Mouse (Mus musculus) kidney, embryonic 14.5 days (tissue): Measurements from ENCODE around the gene 1700066M21Rik. TPM values are rescaled to one million over a fixed set of nuclear protein-coding genes. Genes with fewer than 3 reads are reported as not detected.

Experiments
- ATAC-seq: fragments of 200-750 bp; cut with Nextera tagmentation; 2 replicates; pipeline ENCODE4 v1.8.0; 2017; ENCODE audit warnings: moderate number of reproducible peaks, mild to moderate bottlenecking, moderate TSS enrichment, moderate library complexity; ENCODE audit not compliant: low FRiP score, low TSS enrichment
- H3K27ac ChIP-seq: fragments of 300-500 bp; sonication (generic); 2 replicates; pipeline ENCODE4 v1.5.1; 2014; ENCODE audit warnings: low read depth, mild to moderate bottlenecking, low read length, moderate library complexity, mixed read lengths
- H3K27me3 ChIP-seq: fragments of 300-500 bp; sonication (generic); 2 replicates; pipeline ENCODE4 v1.6.1; 2014; ENCODE audit warnings: mild to moderate bottlenecking, low read length; ENCODE audit not compliant: control insufficient read depth, insufficient read depth
- H3K36me3 ChIP-seq: fragments of 300-500 bp; sonication (generic); 2 replicates; pipeline ENCODE4 v1.6.1; 2014; ENCODE audit warnings: low read length, mixed read lengths; ENCODE audit not compliant: control insufficient read depth, insufficient read depth
- H3K4me1 ChIP-seq: fragments of 300-500 bp; sonication (generic); 2 replicates; pipeline ENCODE4 v1.6.1; 2014; ENCODE audit warnings: low read length, mixed read lengths; ENCODE audit not compliant: control insufficient read depth, insufficient read depth
- H3K4me2 ChIP-seq: fragments of 300-500 bp; sonication (generic); replicated peaks from 2 replicates; pipeline ENCODE4 v1.6.1; 2014; ENCODE audit warnings: low read depth, mild to moderate bottlenecking, low read length
- H3K4me3 ChIP-seq: fragments of 300-500 bp; sonication (generic); 2 replicates; pipeline ENCODE4 v1.5.1; 2014; ENCODE audit warnings: mild to moderate bottlenecking, low read length
- H3K9ac ChIP-seq: fragments of 300-500 bp; sonication (generic); 2 replicates; pipeline ENCODE4 v1.6.1; 2014; ENCODE audit warnings: low read depth, mild to moderate bottlenecking, low read length, moderate library complexity
- H3K9me3 ChIP-seq: fragments of 300-500 bp; sonication (generic); 2 replicates; pipeline ENCODE4 v1.6.1; 2016; ENCODE audit warnings: low read length; ENCODE audit not compliant: control insufficient read depth
- WGBS: fragments of 180-500 bp; shearing (Covaris S2); extraction: QIAGEN DNeasy Blood & Tissue Kit; methylation state at CpG from one replicate; pipeline ENCODE4 v1.1.7; 2014; 5-methylcytosine and 5-hydroxymethylcytosine counted together
- polyA plus RNA-seq: library from polyadenylated mRNA; unstranded; fragments of >200 nt; fragmentation: Nextera tagmentation; extraction: Ambion mirVana; gene quantifications from 2 replicates; pipeline ENCODE4 v1.2.1, GENCODE M21; 2014

The 1700066M21Rik gene
- polyA plus RNA-seq, 1 experiment from 2014 or later: 12.8 TPM

- Histone ChIP-seq H3K36me3 (peaks cover 33% of the 10 kb centered on the region), H3K27me3 (no peaks in the 10 kb centered on the region), H3K27ac (no peak overlapping the region), H3K4me2 (no peak overlapping the region), H3K9ac (no peak overlapping the region), H3K4me1 (no peaks in the 10 kb centered on the region), H3K4me3 (no peak overlapping the region), H3K9me3 (no peaks in the 10 kb centered on the region)
- WGBS: 94% methylated on average over 8 of the region's 8 CpGs
- ATAC-seq: no peak
Observed at GRCm38 (mm10) chr1:57388402-57389155, 11.2 kb downstream of the 1700066M21Rik start.

- Histone ChIP-seq H3K36me3 (peaks cover 40% of the 10 kb centered on the region), H3K4me1 (no peaks in the 10 kb centered on the region), H3K4me2 (no peak overlapping the region), H3K27ac (no peak overlapping the region), H3K9ac (no peak overlapping the region), H3K9me3 (no peaks in the 10 kb centered on the region), H3K4me3 (no peak overlapping the region), H3K27me3 (no peaks in the 10 kb centered on the region)
- ATAC-seq: no peak
- 93% methylated on average over 4 of the region's 4 CpGs for WGBS
Observed at GRCm38 (mm10) chr1:57390993-57391790, 13.8 kb downstream of the 1700066M21Rik start.

GRCm38 (mm10) chr1:57392417-57392816, 15.0 kb downstream of the 1700066M21Rik start:
- Histone ChIP-seq H3K4me2 (no peak overlapping the region), H3K27ac (no peak overlapping the region), H3K27me3 (no peaks in the 10 kb centered on the region), H3K4me3 (no peak overlapping the region), H3K36me3 (peaks cover 46% of the 10 kb centered on the region), H3K9me3 (no peaks in the 10 kb centered on the region), H3K4me1 (no peaks in the 10 kb centered on the region), H3K9ac (no peak overlapping the region)
- 85% methylated on average over 4 of the region's 4 CpGs for WGBS
- ATAC-seq: no peak

- WGBS: 70% methylated on average over 3 of the region's 3 CpGs
- no peak for ATAC-seq
- Histone ChIP-seq H3K4me3 (no peak overlapping the region), H3K36me3 (peaks cover 35% of the 10 kb centered on the region), H3K9me3 (no peaks in the 10 kb centered on the region), H3K4me2 (no peak overlapping the region), H3K9ac (no peak overlapping the region), H3K27ac (no peak overlapping the region), H3K4me1 (no peaks in the 10 kb centered on the region), H3K27me3 (no peaks in the 10 kb centered on the region)
Observed at GRCm38 (mm10) chr1:57394051-57394450, 16.6 kb downstream of the 1700066M21Rik start.

- Histone ChIP-seq H3K4me1 (no peaks in the 10 kb centered on the region), H3K9me3 (no peaks in the 10 kb centered on the region), H3K4me2 (no peak overlapping the region), H3K9ac (no peak overlapping the region), H3K27ac (no peak overlapping the region), H3K27me3 (no peaks in the 10 kb centered on the region), H3K4me3 (no peak overlapping the region), H3K36me3 (peaks cover 19% of the 10 kb centered on the region)
- ATAC-seq: no peak
- WGBS: 96% methylated on average over 2 of the region's 2 CpGs
Observed at GRCm38 (mm10) chr1:57400321-57400720, 22.9 kb downstream of the 1700066M21Rik start.

GRCm38 (mm10) chr1:57400877-57401276, 23.5 kb downstream of the 1700066M21Rik start:
- peaks cover 19% of the 10 kb centered on the region for H3K36me3 ChIP-seq
- no peak overlapping the region for H3K4me3 ChIP-seq
- no peak overlapping the region for H3K4me2 ChIP-seq
- ATAC-seq: no peak
- H3K9ac ChIP-seq: no peak overlapping the region
- no peak overlapping the region for H3K27ac ChIP-seq
- no peaks in the 10 kb centered on the region for H3K27me3 ChIP-seq
- H3K4me1 ChIP-seq: no peaks in the 10 kb centered on the region
- no peaks in the 10 kb centered on the region for H3K9me3 ChIP-seq
- WGBS: 90% methylated on average over 2 of the region's 2 CpGs

- WGBS: 90% methylated on average over 5 of the region's 5 CpGs
- H3K4me2 ChIP-seq: no peak overlapping the region
- no peak overlapping the region for H3K4me3 ChIP-seq
- no peak for ATAC-seq
- no peaks in the 10 kb centered on the region for H3K27me3 ChIP-seq
- peaks cover 10% of the 10 kb centered on the region; the same call in 1 of the 2 replicates for H3K36me3 ChIP-seq
- H3K4me1 ChIP-seq: no peaks in the 10 kb centered on the region
- no peak overlapping the region for H3K27ac ChIP-seq
- H3K9ac ChIP-seq: no peak overlapping the region
- H3K9me3 ChIP-seq: no peaks in the 10 kb centered on the region
Observed at GRCm38 (mm10) chr1:57402116-57402515, 24.7 kb downstream of the 1700066M21Rik start.

GRCm38 (mm10) chr1:57406187-57407151, 29.0 kb downstream of the 1700066M21Rik start, which contains the start of the genes Maip1 and Tyw5:
Gene Maip1, plus strand, starts transcription at chr1:57406328.
Gene Tyw5, minus strand, starts transcription at chr1:57407101.
- no peaks in the 10 kb centered on the region for H3K36me3 ChIP-seq
- H3K27ac ChIP-seq: peak within 1 kb of the TSS; percentile 95
- H3K9me3 ChIP-seq: no peaks in the 10 kb centered on the region
- ATAC-seq: peak; percentile 94
- peak within 1 kb of the TSS; percentile 92 for H3K9ac ChIP-seq
- peaks cover 15% of the 10 kb centered on the region; the same call in 1 of the 2 replicates for H3K4me1 ChIP-seq
- no peaks in the 10 kb centered on the region for H3K27me3 ChIP-seq
- under 1% methylated on average over 72 of the region's 72 CpGs for WGBS
- peak within 1 kb of the TSS; percentile 68 for H3K4me2 ChIP-seq
- H3K4me3 ChIP-seq: peak within 1 kb of the TSS; percentile 93
